24 mouse cellular contexts compared by ENCODE assay signal in the genomic region with DNA sequence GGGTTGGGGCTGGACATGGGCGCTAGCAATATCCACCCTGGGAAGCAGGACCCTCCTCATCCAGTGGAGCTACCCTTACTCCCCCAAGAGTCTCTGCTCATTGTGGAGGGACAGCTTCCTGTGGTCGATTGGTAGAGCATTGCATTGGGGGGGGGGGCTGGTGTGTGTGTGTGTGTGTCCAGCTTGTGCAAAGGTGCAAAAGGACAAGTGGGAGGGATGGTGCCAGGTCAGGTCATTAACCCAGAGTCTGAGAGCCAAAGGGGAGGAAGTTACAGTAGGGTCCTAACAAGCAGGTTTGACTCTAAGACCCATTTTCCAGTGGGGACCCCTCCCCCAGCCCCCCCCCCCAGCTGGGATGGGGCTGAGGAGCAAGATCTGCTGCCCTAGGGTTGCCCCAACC. TPM values are rescaled to one million over a fixed set of nuclear protein-coding genes. Genes with fewer than 3 reads are reported as not detected.
"Had no signal": no experiment of that assay in that cellular context is flagged by ENCODE, and none has a peak within 500 bp of the region (broad histone marks: within the 10 kb centered on the region; RNA-seq: fewer than 3 reads in every experiment).

No protein-coding gene starts in this region.

- H3K4me3 ChIP-seq: lung, embryonic 15.5 days; megakaryocyte, embryonic 14.5 days; midbrain, embryonic 13.5 days; midbrain, embryonic 15.5 days; neural tube, embryonic 12.5 days; stomach, embryonic 15.5 days had no signal

- H3K9ac ChIP-seq: lung, embryonic 15.5 days; midbrain, embryonic 13.5 days; midbrain, embryonic 15.5 days; neural tube, embryonic 12.5 days; stomach, embryonic 15.5 days had no signal

- H3K4me1 ChIP-seq: midbrain, embryonic 13.5 days; midbrain, embryonic 15.5 days had no signal

- H3K4me2 ChIP-seq: lung, embryonic 15.5 days; midbrain, embryonic 13.5 days; midbrain, embryonic 15.5 days; neural tube, embryonic 12.5 days; stomach, embryonic 15.5 days had no signal

- DNase-seq: lung, adult 2 months; lung, postnatal 14 days; lung, postnatal 36 days; right cerebral cortex, postnatal 14 days; thymus, adult 2 months; thymus, postnatal 25 days; thymus, postnatal 4 days had no signal

- ATAC-seq: lung, postnatal 0 days; midbrain, embryonic 13.5 days; midbrain, embryonic 15.5 days had no signal

- H3K9me3 ChIP-seq: lung, embryonic 15.5 days; midbrain, embryonic 13.5 days; midbrain, embryonic 15.5 days; neural tube, embryonic 12.5 days; stomach, embryonic 15.5 days had no signal

- H3K27ac ChIP-seq: lung, embryonic 15.5 days; macrophage; midbrain, embryonic 13.5 days; midbrain, embryonic 15.5 days; neural tube, embryonic 12.5 days; stomach, embryonic 15.5 days; stomach, postnatal 0 days had no signal

- H3K27me3 ChIP-seq: midbrain, embryonic 15.5 days; neural tube, embryonic 12.5 days had no signal

- H3K36me3 ChIP-seq: lung, embryonic 15.5 days; midbrain, embryonic 13.5 days; midbrain, embryonic 15.5 days; neural tube, embryonic 12.5 days; stomach, embryonic 15.5 days had no signal

RNA-seq across cellular contexts. Expression of a gene that starts 2.7 kb away (rescaled TPM):
- total RNA-seq: megakaryocyte progenitor cell, adult 5-6 weeks; monocyte, adult 5-6 weeks; neutrophil, adult 5-6 weeks had no signal
- polyA plus RNA-seq: liver, embryonic 16.5 days; macrophage; midbrain, embryonic 13.5 days; midbrain, embryonic 15.5 days; neural tube, embryonic 12.5 days; neural tube, embryonic 14.5 days; urinary bladder, adult 2 months had no signal

RNA-seq across cellular contexts. Expression of a gene that starts 17.0 kb away (rescaled TPM):
- total RNA-seq: megakaryocyte progenitor cell, adult 5-6 weeks; midbrain, postnatal 0 days; monocyte, adult 5-6 weeks; neutrophil, adult 5-6 weeks had no signal
- polyA plus RNA-seq: liver, embryonic 16.5 days; lung, adult 2 months; lung, embryonic 15.5 days; macrophage; spleen, adult 2 months; stomach, embryonic 15.5 days; stomach, postnatal 0 days; urinary bladder, adult 2 months had no signal

RNA-seq across cellular contexts. Expression of a gene that starts 34.4 kb away (rescaled TPM):
- total RNA-seq: megakaryocyte progenitor cell, adult 5-6 weeks; midbrain, postnatal 0 days; monocyte, adult 5-6 weeks; neutrophil, adult 5-6 weeks had no signal
- polyA plus RNA-seq: liver, embryonic 16.5 days; lung, adult 2 months; lung, embryonic 15.5 days; lung, postnatal 0 days; macrophage; midbrain, postnatal 0 days; neural tube, embryonic 14.5 days; spleen, adult 2 months; stomach, embryonic 15.5 days; stomach, postnatal 0 days; urinary bladder, adult 2 months had no signal
